Mouse (Mus musculus): Measurements from ENCODE around the gene Hes2. TPM values are rescaled to one million over a fixed set of nuclear protein-coding genes. Genes with fewer than 3 reads are reported as not detected.

Gene Hes2
- polyA plus RNA-seq, 1 experiment = not detected

DNA sequence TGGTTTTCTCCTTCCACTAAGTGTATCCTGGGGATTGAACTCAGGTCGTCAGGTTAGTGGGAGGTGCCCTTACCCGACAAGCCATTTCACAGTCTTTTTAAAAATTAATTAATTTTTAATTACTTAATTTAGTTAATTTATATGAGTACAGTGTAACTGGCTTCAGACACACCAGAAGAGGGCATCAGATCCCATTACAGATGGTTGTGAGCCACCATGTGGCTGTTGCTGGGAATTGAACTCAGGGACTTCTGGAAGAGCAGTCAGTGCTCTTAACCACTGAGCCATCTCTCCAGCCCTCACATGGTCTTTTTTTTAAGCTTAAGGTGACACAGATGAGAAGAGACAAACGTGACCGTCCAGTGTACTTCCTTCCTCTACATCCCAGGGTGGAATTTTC, 3.6 kb upstream of the Hes2 start:
- Histone ChIP-seq H3K27me3 (ENCODE audit: control insufficient read depth, insufficient read depth, low read length) (peaks cover 4% of the 10 kb centered on the region; the same call in 1 of the 2 replicates), H3K27ac (ENCODE audit: insufficient read depth, low read length) (no peak overlapping the region), H3K4me1 (ENCODE audit: control insufficient read depth, insufficient read depth, low read length) (no peaks in the 10 kb centered on the region), H3K4me3 (replicated peaks; ENCODE audit: insufficient read depth, low read depth, low read length) (no peak overlapping the region)
- TF ChIP-seq POLR2A (IDR thresholded peaks at IDR 0.05; ENCODE audit: borderline replicate concordance, insufficient read depth, low read length) = no peak
- no peak for TF ChIP-seq CTCF (IDR thresholded peaks at IDR 0.05; ENCODE audit: borderline replicate concordance, insufficient read depth, low read depth, low read length)
- DNase-seq = no peak
- WGBS = 82% methylated on average over 4 of the region's 4 CpGs

- Histone ChIP-seq H3K4me1 (ENCODE audit: control insufficient read depth, insufficient read depth, low read length) (no peaks in the 10 kb centered on the region), H3K4me3 (replicated peaks; ENCODE audit: insufficient read depth, low read depth, low read length) (no peak overlapping the region), H3K27me3 (ENCODE audit: control insufficient read depth, insufficient read depth, low read length) (peaks cover 3% of the 10 kb centered on the region; the same call in 1 of the 2 replicates), H3K27ac (ENCODE audit: insufficient read depth, low read length) (no peak overlapping the region)
- TF ChIP-seq CTCF (IDR thresholded peaks at IDR 0.05; ENCODE audit: borderline replicate concordance, insufficient read depth, low read depth, low read length) = peak; percentile 65
- no peak for TF ChIP-seq POLR2A (IDR thresholded peaks at IDR 0.05; ENCODE audit: borderline replicate concordance, insufficient read depth, low read length)
- 17% methylated on average over 21 of the region's 21 CpGs for WGBS
- DNase-seq = peak in 1 of 2 experiments; percentile 48
Measured at GRCm38 (mm10) chr4:152157779-152158584, 685 bp upstream of the Hes2 start.

GRCm38 (mm10) chr4:152159285-152159678, 615 bp downstream of the Hes2 start:
- WGBS = 2% methylated on average over 19 of the region's 19 CpGs
- no peak overlapping the region for H3K4me3 ChIP-seq (replicated peaks; ENCODE audit: insufficient read depth, low read depth, low read length)

DNA sequence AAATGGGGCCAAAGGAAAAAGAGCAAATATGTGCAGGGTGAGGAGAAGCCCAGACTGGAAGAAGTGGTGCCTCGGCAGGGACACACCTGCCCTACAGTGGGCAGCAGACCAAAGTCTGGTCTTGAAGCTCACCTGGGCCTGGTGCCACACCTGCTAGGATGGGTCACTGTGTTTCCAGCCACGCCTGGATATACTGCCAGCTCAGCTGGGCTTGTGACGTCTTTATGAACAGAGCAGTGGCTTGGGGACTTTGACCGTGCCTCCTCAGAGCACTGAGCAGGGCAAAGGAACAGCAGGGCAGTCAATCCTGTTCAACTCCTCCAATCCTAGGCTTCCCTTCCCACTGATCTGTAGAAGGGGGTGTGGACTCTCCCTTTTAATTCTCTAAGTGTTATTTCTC, 2.1 kb downstream of the Hes2 start:
- peaks cover 3% of the 10 kb centered on the region; the same call in 1 of the 2 replicates for H3K27me3 ChIP-seq (ENCODE audit: control insufficient read depth, insufficient read depth, low read length)

More at GRCm38 (mm10) chr4:152159285-152159678, 615 bp downstream of the Hes2 start:
- H3K27ac ChIP-seq (ENCODE audit: insufficient read depth, low read length) = no peak overlapping the region
- H3K27me3 ChIP-seq (ENCODE audit: control insufficient read depth, insufficient read depth, low read length) = peaks cover 3% of the 10 kb centered on the region; the same call in 1 of the 2 replicates
- DNase-seq = no peak
- no peaks in the 10 kb centered on the region for H3K4me1 ChIP-seq (ENCODE audit: control insufficient read depth, insufficient read depth, low read length)
- no peak for TF ChIP-seq CTCF (IDR thresholded peaks at IDR 0.05; ENCODE audit: borderline replicate concordance, insufficient read depth, low read depth, low read length)
- TF ChIP-seq POLR2A (IDR thresholded peaks at IDR 0.05; ENCODE audit: borderline replicate concordance, insufficient read depth, low read length) = no peak

DNA sequence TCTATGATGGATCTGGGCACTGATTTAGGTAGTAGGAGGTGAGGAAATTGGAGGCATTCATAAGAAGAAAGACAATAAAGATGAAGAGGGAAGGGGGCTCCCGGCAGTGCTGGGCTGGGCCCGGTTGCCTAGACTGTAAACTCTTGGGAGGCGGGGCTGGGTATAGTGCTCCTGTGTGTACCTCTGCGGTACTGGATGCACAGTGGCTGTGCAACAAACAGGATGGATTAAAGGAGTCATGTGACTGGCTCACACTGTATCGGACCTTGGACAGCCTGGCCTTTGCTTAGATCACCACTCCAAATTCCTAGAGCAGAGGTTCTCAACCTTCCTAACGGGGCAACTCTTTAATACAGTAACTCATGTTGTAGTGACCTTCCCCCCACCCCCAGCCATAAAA, 2.9 kb downstream of the Hes2 start:
- Histone ChIP-seq H3K27ac (ENCODE audit: insufficient read depth, low read length) (no peak overlapping the region), H3K4me1 (ENCODE audit: control insufficient read depth, insufficient read depth, low read length) (no peaks in the 10 kb centered on the region), H3K4me3 (replicated peaks; ENCODE audit: insufficient read depth, low read depth, low read length) (no peak overlapping the region), H3K27me3 (ENCODE audit: control insufficient read depth, insufficient read depth, low read length) (peaks cover 3% of the 10 kb centered on the region; the same call in 1 of the 2 replicates)
- WGBS = 80% methylated on average over 6 of the region's 6 CpGs
- TF ChIP-seq POLR2A (IDR thresholded peaks at IDR 0.05; ENCODE audit: borderline replicate concordance, insufficient read depth, low read length) = no peak
- TF ChIP-seq CTCF (IDR thresholded peaks at IDR 0.05; ENCODE audit: borderline replicate concordance, insufficient read depth, low read depth, low read length) = no peak
- no peak for DNase-seq

More for the DNA sequence above, 2.1 kb downstream of the Hes2 start:
- Histone ChIP-seq H3K27ac (ENCODE audit: insufficient read depth, low read length) (no peak overlapping the region), H3K4me3 (replicated peaks; ENCODE audit: insufficient read depth, low read depth, low read length) (no peak overlapping the region), H3K4me1 (ENCODE audit: control insufficient read depth, insufficient read depth, low read length) (no peaks in the 10 kb centered on the region)
- DNase-seq = no peak
- TF ChIP-seq CTCF (IDR thresholded peaks at IDR 0.05; ENCODE audit: borderline replicate concordance, insufficient read depth, low read depth, low read length) (no peak), POLR2A (IDR thresholded peaks at IDR 0.05; ENCODE audit: borderline replicate concordance, insufficient read depth, low read length) (no peak)
- WGBS = 51% methylated on average over 4 of the region's 4 CpGs

DNA sequence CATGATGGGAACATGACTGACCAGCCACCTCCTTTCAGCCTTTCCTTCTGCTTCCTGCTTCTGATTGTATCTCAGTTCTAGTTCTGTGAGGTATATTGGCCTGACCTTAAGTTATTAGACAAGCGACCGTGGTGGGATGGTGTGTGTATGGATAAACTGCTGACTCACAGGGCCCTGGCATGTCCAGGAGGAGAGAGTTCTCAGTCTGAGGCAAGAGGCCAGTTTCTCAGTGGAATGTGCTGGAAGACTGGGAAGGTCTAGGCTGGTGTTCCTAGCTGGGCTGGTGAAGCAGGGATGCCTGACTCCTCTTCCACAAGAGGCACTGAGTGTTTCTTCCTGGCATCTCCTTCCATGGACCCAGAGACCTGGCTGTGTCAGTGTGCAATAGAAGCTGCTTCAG, 4.1 kb downstream of the Hes2 start:
- no peak overlapping the region for H3K27ac ChIP-seq (ENCODE audit: insufficient read depth, low read length)
- H3K4me3 ChIP-seq (replicated peaks; ENCODE audit: insufficient read depth, low read depth, low read length) = no peak overlapping the region
- H3K27me3 ChIP-seq (ENCODE audit: control insufficient read depth, insufficient read depth, low read length) = peaks cover 3% of the 10 kb centered on the region; the same call in 1 of the 2 replicates
- 93% methylated on average over 2 of the region's 2 CpGs for WGBS
- DNase-seq = no peak
- TF ChIP-seq POLR2A (IDR thresholded peaks at IDR 0.05; ENCODE audit: borderline replicate concordance, insufficient read depth, low read length) (no peak), CTCF (IDR thresholded peaks at IDR 0.05; ENCODE audit: borderline replicate concordance, insufficient read depth, low read depth, low read length) (no peak)
- no peaks in the 10 kb centered on the region for H3K4me1 ChIP-seq (ENCODE audit: control insufficient read depth, insufficient read depth, low read length)

DNA sequence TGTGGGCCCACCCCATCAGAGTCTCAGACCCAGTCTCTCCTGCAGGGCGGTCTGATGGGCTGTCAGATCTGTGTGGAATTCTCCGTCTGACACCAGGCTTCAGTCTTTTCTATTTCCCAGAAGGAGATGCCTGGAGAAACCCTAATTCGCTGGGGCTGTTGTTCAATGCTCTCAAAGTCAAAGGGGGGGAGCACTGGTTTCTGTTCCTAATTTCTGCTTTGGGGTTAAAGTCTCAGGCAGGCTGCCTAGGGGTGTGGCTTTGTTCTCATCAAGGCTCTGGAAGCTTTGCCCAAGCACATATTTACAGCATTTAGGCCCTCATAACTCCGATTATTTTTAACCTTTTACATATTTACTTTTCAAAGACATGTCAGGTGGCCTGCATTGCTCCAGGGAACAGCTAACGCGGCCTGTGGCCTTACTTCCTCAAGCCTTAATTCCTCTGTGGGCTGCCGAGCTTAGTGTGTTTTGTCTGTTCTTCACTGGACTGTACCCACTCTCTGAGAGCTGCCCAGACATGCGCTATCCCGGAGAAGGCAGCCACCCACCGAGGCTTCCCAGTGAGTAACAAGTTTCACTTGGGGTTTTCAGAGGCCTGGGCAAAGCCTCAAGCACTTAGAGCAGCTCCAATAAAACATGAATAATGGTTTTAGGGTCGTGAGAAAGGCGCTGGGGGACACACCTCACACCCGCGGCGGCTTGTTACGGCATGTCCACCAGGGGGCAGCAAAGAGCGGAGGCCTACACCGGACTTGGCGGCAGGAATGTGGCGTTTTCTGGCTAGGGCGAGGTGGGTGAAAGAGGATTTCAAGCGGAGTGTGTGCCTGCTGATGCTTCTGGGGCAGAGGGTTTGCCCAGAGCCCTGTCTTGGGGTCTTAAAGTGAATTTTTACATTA, 6.6 kb downstream of the Hes2 start:
- TF ChIP-seq CTCF (IDR thresholded peaks at IDR 0.05; ENCODE audit: borderline replicate concordance, insufficient read depth, low read depth, low read length) (peak; percentile 75), POLR2A (IDR thresholded peaks at IDR 0.05; ENCODE audit: borderline replicate concordance, insufficient read depth, low read length) (no peak)
- H3K4me1 ChIP-seq (ENCODE audit: control insufficient read depth, insufficient read depth, low read length) = peaks cover 5% of the 10 kb centered on the region; the same call in 1 of the 2 replicates
- H3K27ac ChIP-seq (ENCODE audit: insufficient read depth, low read length) = no peak overlapping the region
- DNase-seq = peak; percentile 55 to 76
- 28% methylated on average over 22 of the region's 22 CpGs for WGBS
- H3K4me3 ChIP-seq (replicated peaks; ENCODE audit: insufficient read depth, low read depth, low read length) = no peak overlapping the region
- no peaks in the 10 kb centered on the region; the same call in 1 of the 2 replicates for H3K27me3 ChIP-seq (ENCODE audit: control insufficient read depth, insufficient read depth, low read length)
